Mouse (Mus musculus) CH12.LX (cell line): ENCODE measurements at regions not wholly inside any gene's neighbourhood (a gene's known extent, or its start where the extent isn't known, plus 50 kb on each side); places are given as distances from the start of the nearest gene placed in this dataset.

Experiments used
- DNase-seq: peaks from one replicate; pipeline ENCODE4 v3.0.0-alpha.2; 2013; ENCODE audit errors: extremely low read depth
- H3K27ac ChIP-seq: 2 replicates; pipeline ENCODE4 v1.5.1; 2012; ENCODE audit warnings: low read depth, mild to moderate bottlenecking, control low read depth, moderate library complexity; ENCODE audit not compliant: insufficient read depth
- H3K27me3 ChIP-seq: replicated peaks from 2 replicates; pipeline ENCODE3; 2012; ENCODE audit warnings: inconsistent platforms
- H3K36me3 ChIP-seq, 2 experiments: replicated peaks in 1 of 2; 2 replicates each; pipeline versions ENCODE3 to v1.6.1; 2012; ENCODE audit warnings: inconsistent platforms in 1 of 2, low read length in 1 of 2, mild to moderate bottlenecking in 1 of 2, mixed read lengths in 1 of 2, moderate library complexity in 1 of 2; ENCODE audit not compliant: control insufficient read depth in 1 of 2, insufficient read depth in 1 of 2
- H3K4me1 ChIP-seq, 2 experiments: 2 replicates each; pipeline ENCODE4 v1.6.1; 2012; ENCODE audit warnings: inconsistent platforms in 1 of 2, moderate library complexity in 1 of 2; ENCODE audit not compliant: insufficient read depth in 2 of 2, control insufficient read depth in 1 of 2
- H3K4me2 ChIP-seq: 2 replicates; pipeline ENCODE4 v1.6.1; 2012; ENCODE audit warnings: low read depth, mild to moderate bottlenecking, control low read depth; ENCODE audit not compliant: poor library complexity, insufficient read depth, severe bottlenecking
- H3K4me3 ChIP-seq, 3 experiments: fragments of 150-350 bp in 1 of 3; sonication (generic) in 1 of 3; replicated peaks in 1 of 3; 2 replicates each; pipeline versions ENCODE3 to v1.5.1; 2011 to 2012; ENCODE audit warnings: low read depth in 2 of 3, low read length in 2 of 3, mild to moderate bottlenecking in 2 of 3, moderate library complexity in 2 of 3, control low read depth in 1 of 3, improper control_type of control experiment in 1 of 3, inconsistent platforms in 1 of 3, mixed read lengths in 1 of 3; ENCODE audit not compliant: poor library complexity in 1 of 3
- H3K79me2 ChIP-seq: replicated peaks from 2 replicates; pipeline ENCODE4 v1.6.1; 2012; ENCODE audit warnings: mild to moderate bottlenecking, moderate library complexity; ENCODE audit not compliant: control insufficient read depth, poor library complexity, insufficient read depth, severe bottlenecking; ENCODE audit errors: extremely low read depth
- H3K9ac ChIP-seq: 2 replicates; pipeline ENCODE4 v1.6.1; 2012; ENCODE audit warnings: low read depth, mild to moderate bottlenecking, control low read depth, moderate library complexity; ENCODE audit not compliant: insufficient read depth
- H3K9me3 ChIP-seq: replicated peaks from 2 replicates; pipeline ENCODE3; 2012; ENCODE audit warnings: low read length, inconsistent platforms, mixed read lengths
- BHLHE40 ChIP-seq: IDR thresholded peaks from 2 replicates; pipeline ENCODE4 v1.6.1; 2011; ENCODE audit warnings: mild to moderate bottlenecking, low read depth, low read length, improper control_type of control experiment
- CHD1 ChIP-seq: IDR thresholded peaks from 2 replicates; pipeline ENCODE4 v1.6.1; 2012; ENCODE audit warnings: low read depth, low read length, improper control_type of control experiment, inconsistent platforms
- CHD2 ChIP-seq: IDR thresholded peaks from 2 replicates; pipeline ENCODE4 v1.6.1; 2011; ENCODE audit warnings: low read length, improper control_type of control experiment
- CTCF ChIP-seq, 2 experiments: IDR thresholded peaks in 1 of 2; conservative IDR thresholded peaks in 1 of 2; 2 replicates each; pipeline ENCODE4 v1.5.1; 2011 to 2012; ENCODE audit warnings: low read depth in 2 of 2, low read length in 2 of 2, improper control_type of control experiment in 1 of 2, inconsistent platforms in 1 of 2, mild to moderate bottlenecking in 1 of 2, moderate library complexity in 1 of 2
- E2F4 ChIP-seq: IDR thresholded peaks from 2 replicates; pipeline ENCODE4 v1.6.1; 2011; ENCODE audit warnings: low read depth, low read length, improper control_type of control experiment; ENCODE audit not compliant: insufficient replicate concordance
- EP300 ChIP-seq: IDR thresholded peaks from 2 replicates; pipeline ENCODE4 v1.6.1; 2011; ENCODE audit warnings: low read length, improper control_type of control experiment
- GABPA ChIP-seq: IDR thresholded peaks from 2 replicates; pipeline ENCODE4 v1.6.1; 2012; ENCODE audit warnings: low read depth, low read length, improper control_type of control experiment, inconsistent platforms; ENCODE audit not compliant: insufficient replicate concordance
- IRF4 ChIP-seq: IDR thresholded peaks from 2 replicates; pipeline ENCODE4 v1.6.1; 2014; ENCODE audit warnings: low read depth, mild to moderate bottlenecking, inconsistent platforms, low read length, improper control_type of control experiment
- JUN ChIP-seq: IDR thresholded peaks from 2 replicates; pipeline ENCODE4 v1.6.1; 2011; ENCODE audit warnings: low read depth, mild to moderate bottlenecking, low read length, improper control_type of control experiment, moderate library complexity; ENCODE audit not compliant: insufficient read depth
- JUND ChIP-seq: conservative IDR thresholded peaks from 2 replicates; pipeline ENCODE4 v1.6.1; 2011; ENCODE audit warnings: low read depth, low read length, improper control_type of control experiment
- MAFK ChIP-seq: IDR thresholded peaks from 2 replicates; pipeline ENCODE4 v1.6.1; 2011; ENCODE audit warnings: low read length, improper control_type of control experiment; ENCODE audit not compliant: insufficient replicate concordance
- MAX ChIP-seq: IDR thresholded peaks from 2 replicates; pipeline ENCODE4 v1.6.1; 2011; ENCODE audit warnings: low read length, improper control_type of control experiment
- MAZ ChIP-seq: IDR thresholded peaks from 2 replicates; pipeline ENCODE4 v1.6.1; 2012; ENCODE audit warnings: low read depth, mild to moderate bottlenecking, inconsistent platforms, low read length, improper control_type of control experiment, moderate library complexity
- MEF2A ChIP-seq: IDR thresholded peaks from 2 replicates; pipeline ENCODE4 v1.6.1; 2014; ENCODE audit warnings: low read depth, mild to moderate bottlenecking, inconsistent platforms, low read length, improper control_type of control experiment, borderline replicate concordance
- MXI1 ChIP-seq: IDR thresholded peaks from 2 replicates; pipeline ENCODE4 v1.6.1; 2011; ENCODE audit warnings: mild to moderate bottlenecking, low read depth, low read length, improper control_type of control experiment
- MYC ChIP-seq: IDR thresholded peaks from 2 replicates; pipeline ENCODE4 v1.6.1; 2011; ENCODE audit warnings: low read depth, mild to moderate bottlenecking, improper control_type of control experiment, low read length
- NELFE ChIP-seq: IDR thresholded peaks from 2 replicates; pipeline ENCODE4 v1.6.1; 2011; ENCODE audit warnings: low read depth, low read length, improper control_type of control experiment
- PAX5 ChIP-seq: IDR thresholded peaks from 2 replicates; pipeline ENCODE4 v1.6.1; 2012; ENCODE audit warnings: low read length, inconsistent platforms, mixed read lengths
- POLR2A ChIP-seq: IDR thresholded peaks from 2 replicates; pipeline ENCODE4 v1.6.1; 2011; ENCODE audit warnings: low read depth, mild to moderate bottlenecking, improper control_type of control experiment, low read length
- RAD21 ChIP-seq: IDR thresholded peaks from 2 replicates; pipeline ENCODE4 v1.6.1; 2011; ENCODE audit warnings: low read depth, mild to moderate bottlenecking, low read length, improper control_type of control experiment, moderate library complexity
- RCOR1 ChIP-seq: conservative IDR thresholded peaks from 2 replicates; pipeline ENCODE4 v1.6.1; 2012; ENCODE audit warnings: low read depth, mild to moderate bottlenecking, inconsistent platforms, low read length, improper control_type of control experiment
- SIN3A ChIP-seq: IDR thresholded peaks from 2 replicates; pipeline ENCODE4 v1.6.1; 2012; ENCODE audit warnings: low read length, improper control_type of control experiment, inconsistent platforms
- SMC3 ChIP-seq: IDR thresholded peaks from 2 replicates; pipeline ENCODE4 v1.6.1; 2011; ENCODE audit warnings: low read depth, low read length, improper control_type of control experiment
- TBP ChIP-seq: conservative IDR thresholded peaks from 2 replicates; pipeline ENCODE4 v1.6.1; 2011; ENCODE audit warnings: low read depth, low read length, improper control_type of control experiment
- TCF12 ChIP-seq: IDR thresholded peaks from 2 replicates; pipeline ENCODE4 v1.6.1; 2014; ENCODE audit warnings: low read depth, mild to moderate bottlenecking, inconsistent platforms, low read length, improper control_type of control experiment
- UBTF ChIP-seq: IDR thresholded peaks from 2 replicates; pipeline ENCODE4 v1.6.1; 2012; ENCODE audit warnings: low read depth, mild to moderate bottlenecking, inconsistent platforms, low read length, improper control_type of control experiment, moderate library complexity
- USF1 ChIP-seq: IDR thresholded peaks from 2 replicates; pipeline ENCODE4 v1.6.1; 2014; ENCODE audit warnings: low read depth, mild to moderate bottlenecking, inconsistent platforms, low read length, improper control_type of control experiment
- USF2 ChIP-seq: conservative IDR thresholded peaks from 2 replicates; pipeline ENCODE4 v1.6.1; 2011; ENCODE audit warnings: low read depth, low read length, improper control_type of control experiment
- ZC3H11A ChIP-seq: IDR thresholded peaks from 2 replicates; pipeline ENCODE4 v1.6.1; 2012; ENCODE audit warnings: low read depth, mild to moderate bottlenecking, inconsistent platforms, low read length, improper control_type of control experiment
- ZKSCAN1 ChIP-seq: IDR thresholded peaks from 2 replicates; pipeline ENCODE4 v1.6.1; 2012; ENCODE audit warnings: low read depth, inconsistent platforms, low read length, improper control_type of control experiment, borderline replicate concordance
- ZMIZ1 ChIP-seq: IDR thresholded peaks from 2 replicates; pipeline ENCODE4 v1.6.1; 2012; ENCODE audit warnings: low read depth, mild to moderate bottlenecking, inconsistent platforms, low read length, improper control_type of control experiment
- ZNF384 ChIP-seq: IDR thresholded peaks from 2 replicates; pipeline ENCODE4 v1.6.1; 2012; ENCODE audit warnings: low read depth, low read length, improper control_type of control experiment, inconsistent platforms
- dilution Hi-C: fragments of 300-500 bp; cut with MboI; formaldehyde crosslinking; loops from 2 replicates; pipeline ENCODE4 v1.14.3; 2020; ENCODE audit warnings: low sequenced_read_pairs; ENCODE audit not compliant: extremely low pct_unique_long_range_greater_than_20kb, extremely low pct_ligation_motif_present
- in situ Hi-C: fragments of 300-500 bp; cut with MboI; formaldehyde crosslinking; loops from 3 replicates; pipeline ENCODE4 v1.14.3; 2019; ENCODE audit warnings: low sequenced_read_pairs, low pct_ligation_motif_present, low pct_unique_long_range_greater_than_20kb, mixed read lengths

DNA sequence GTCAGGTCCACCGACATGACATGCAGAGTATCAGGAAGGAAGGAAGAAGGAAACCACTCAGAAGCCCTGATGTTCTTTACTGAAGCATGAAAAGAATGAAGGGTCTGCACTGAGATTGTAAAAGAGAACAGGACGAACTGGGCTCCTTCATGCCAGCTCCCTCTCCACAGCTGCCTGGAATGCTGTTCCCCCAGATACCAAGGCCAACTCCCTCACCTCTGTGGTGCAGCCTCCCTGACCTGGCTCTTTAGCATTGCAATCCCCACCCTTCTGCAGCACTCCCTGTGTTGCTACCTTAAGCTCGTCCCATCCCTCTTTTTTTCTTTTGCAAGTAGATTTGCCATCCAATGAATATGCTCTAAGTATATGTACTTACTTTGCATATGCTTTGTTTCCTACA is 52.3 kb upstream of the Echdc3 start:
- H3K27me3 ChIP-seq = no peaks in the 10 kb centered on the region
- no peaks in the 10 kb centered on the region for H3K79me2 ChIP-seq
- peaks cover 6 to 35% of the 10 kb centered on the region in 2 experiments; a peak in 3 of 4 replicates for H3K4me1 ChIP-seq
- in situ Hi-C loops = no loop called here
- H3K27ac ChIP-seq = no peak overlapping the region
- peaks cover 11% of the 10 kb centered on the region for H3K9me3 ChIP-seq
- H3K9ac ChIP-seq = no peak overlapping the region
- DNase-seq = no peak
- no peak overlapping the region for H3K4me2 ChIP-seq
- TF ChIP-seq RAD21 (no peak), ZNF384 (no peak), MAX (no peak), JUND (no peak), ZC3H11A (no peak), EP300 (no peak), ZKSCAN1 (no peak), E2F4 (no peak), MXI1 (no peak), MYC (no peak), SIN3A (no peak), CHD1 (no peak), NELFE (no peak), TCF12 (no peak), MEF2A (no peak), CHD2 (no peak), POLR2A (no peak), CTCF (conservative IDR thresholded peaks at IDR 0.05 in 1 of 2, IDR thresholded peaks at IDR 0.05 in 1 of 2; ENCODE audit: low read depth in 2 of 2, low read length in 2 of 2) (no peak), JUN (no peak)
- dilution Hi-C loops = no loop called here
- no peak overlapping the region for H3K4me3 ChIP-seq
- no peaks in the 10 kb centered on the region for H3K36me3 ChIP-seq

- Histone ChIP-seq H3K9ac (no peak overlapping the region), H3K79me2 (no peaks in the 10 kb centered on the region), H3K27me3 (no peaks in the 10 kb centered on the region), H3K4me1 (peaks cover 6 to 35% of the 10 kb centered on the region in 2 experiments; a peak in 3 of 4 replicates), H3K36me3 (no peaks in the 10 kb centered on the region), H3K27ac (no peak overlapping the region), H3K4me2 (no peak overlapping the region), H3K9me3 (peaks cover 8% of the 10 kb centered on the region), H3K4me3 (no peak overlapping the region)
- dilution Hi-C loops = no loop called here
- no peak for DNase-seq
- in situ Hi-C loops = no loop called here
- TF ChIP-seq TCF12 (no peak), ZKSCAN1 (no peak), BHLHE40 (no peak), TBP (no peak), MAZ (no peak), UBTF (no peak), RCOR1 (no peak), POLR2A (no peak), PAX5 (no peak), CHD2 (no peak), RAD21 (no peak), GABPA (no peak), IRF4 (no peak), ZMIZ1 (no peak), USF2 (no peak), MEF2A (no peak), SMC3 (no peak), MAFK (no peak), JUN (no peak), USF1 (no peak)
- TF ChIP-seq, all 38 proteins: peak for 0
Observed at GRCm38 (mm10) chr2:6267066-6267465, 54.2 kb upstream of the Echdc3 start.
